Mouse (Mus musculus) small intestine, adult 2 months (tissue): Measurements from ENCODE around the gene Tuba3a.

ENCODE experiments used
- CTCF ChIP-seq: fragments of 200-500 bp; IDR thresholded peaks from 2 replicates; pipeline ENCODE4 v1.5.1; 2012; ENCODE audit warnings: low read depth, mild to moderate bottlenecking, control low read depth, inconsistent platforms, low read length, moderate library complexity, mixed read lengths; ENCODE audit not compliant: insufficient replicate concordance, insufficient read length; ENCODE audit errors: extremely low read depth
- POLR2A ChIP-seq: fragments of 200-500 bp; IDR thresholded peaks from 2 replicates; pipeline ENCODE4 v1.6.1; 2012; ENCODE audit warnings: low read depth, mild to moderate bottlenecking, control low read depth, inconsistent platforms, low read length, moderate library complexity

- TF ChIP-seq CTCF (no peak), POLR2A (no peak)
These were observed 33.6 kb downstream of the Tuba3a start for GRCm38 (mm10) chr6:125252285-125252684.
